Mouse (Mus musculus) left cerebral cortex, adult 9 months (tissue): ENCODE results near the gene Gm17409.

ENCODE experiments used
- DNase-seq, 2 experiments: peaks; one replicate each; pipeline ENCODE4 v3.0.0; 2022; ENCODE audit warnings: low spot score in 2 of 2

Gene Gm17409

GRCm38 (mm10) chr2:58484284-58484965 lies 14.5 kb downstream of the Gm17409 start:
- peak in 1 of 2 experiments; percentile 37 for DNase-seq

GRCm38 (mm10) chr2:58485152-58485551 lies 15.2 kb downstream of the Gm17409 start:
- DNase-seq: no peak

GRCm38 (mm10) chr2:58485683-58486082 lies 15.8 kb downstream of the Gm17409 start:
- no peak for DNase-seq

GRCm38 (mm10) chr2:58486441-58487278 lies 16.7 kb downstream of the Gm17409 start:
- DNase-seq: no peak

GRCm38 (mm10) chr2:58487279-58487560 lies 17.3 kb downstream of the Gm17409 start:
- no peak for DNase-seq

- no peak for DNase-seq
These were observed 18.5 kb downstream of the Gm17409 start for GRCm38 (mm10) chr2:58488404-58488803.

- DNase-seq: no peak
These were observed 19.4 kb downstream of the Gm17409 start for GRCm38 (mm10) chr2:58489275-58489674.

- DNase-seq: no peak
These were observed 24.0 kb downstream of the Gm17409 start for GRCm38 (mm10) chr2:58493685-58494635.

GRCm38 (mm10) chr2:58495271-58495670 lies 25.4 kb downstream of the Gm17409 start:
- no peak for DNase-seq

GRCm38 (mm10) chr2:58496647-58497410 lies 26.9 kb downstream of the Gm17409 start:
- no peak for DNase-seq

GRCm38 (mm10) chr2:58505306-58506090 lies 35.6 kb downstream of the Gm17409 start:
- DNase-seq: no peak

GRCm38 (mm10) chr2:58510192-58510591 lies 40.3 kb downstream of the Gm17409 start:
- DNase-seq: no peak

GRCm38 (mm10) chr2:58513212-58513611 lies 43.3 kb downstream of the Gm17409 start:
- DNase-seq: no peak

- no peak for DNase-seq
These were observed 44.6 kb downstream of the Gm17409 start for GRCm38 (mm10) chr2:58514489-58514888.

GRCm38 (mm10) chr2:58516000-58516399 lies 46.1 kb downstream of the Gm17409 start:
- DNase-seq: no peak

- DNase-seq: no peak
These were observed 47.0 kb downstream of the Gm17409 start for GRCm38 (mm10) chr2:58516920-58517319.

- no peak for DNase-seq
These were observed 48.6 kb downstream of the Gm17409 start for GRCm38 (mm10) chr2:58518517-58518916.
